Mouse (Mus musculus): ENCODE measurements around the gene Bbx. TPM values are rescaled to one million over a fixed set of nuclear protein-coding genes. Genes with fewer than 3 reads are reported as not detected.

The Bbx gene
- polyA plus RNA-seq, 1 experiment from 2014 or later, result 28.5 TPM

DNA sequence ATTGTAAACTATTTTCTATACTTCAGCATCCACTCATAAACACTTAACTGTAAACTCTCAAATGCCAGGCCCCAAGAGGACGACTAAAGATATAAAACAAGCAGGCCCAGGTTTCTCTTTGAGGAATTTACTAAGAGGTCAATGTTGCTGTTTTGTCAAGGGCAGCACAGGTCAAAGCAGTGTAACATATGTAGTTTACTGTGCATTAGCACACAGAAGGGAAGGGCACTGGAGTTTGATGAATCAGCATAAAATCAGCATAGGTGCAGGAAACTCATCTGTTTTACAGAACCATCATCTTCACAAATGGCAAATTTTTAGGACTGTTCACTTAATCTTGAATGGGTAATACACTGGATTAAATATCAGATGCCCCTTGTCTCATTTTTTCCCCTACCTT lies 205.9 kb downstream of the Bbx start:
- Histone ChIP-seq H3K36me3 (ENCODE audit: control insufficient read depth, insufficient read depth, low read length) (peaks cover 22% of the 10 kb centered on the region), H3K4me3 (ENCODE audit: low read depth, low read length) (no peak overlapping the region), H3K9ac (ENCODE audit: low read depth, low read length) (no peak overlapping the region), H3K27ac (replicated peaks; ENCODE audit: low read depth, low read length) (no peak overlapping the region), H3K4me1 (ENCODE audit: control insufficient read depth, insufficient read depth, low read length) (no peaks in the 10 kb centered on the region), H3K9me3 (ENCODE audit: control insufficient read depth, low read length) (no peaks in the 10 kb centered on the region), H3K4me2 (ENCODE audit: low read depth, low read length) (no peak overlapping the region), H3K27me3 (replicated peaks; ENCODE audit: control insufficient read depth, insufficient read depth, low read length) (no peaks in the 10 kb centered on the region)
- DNase-seq (ENCODE audit: low spot score), result no peak
- WGBS, result 55% methylated on average over 1 of the region's 1 CpGs
- ATAC-seq (ENCODE audit: low read depth), result no peak

DNA sequence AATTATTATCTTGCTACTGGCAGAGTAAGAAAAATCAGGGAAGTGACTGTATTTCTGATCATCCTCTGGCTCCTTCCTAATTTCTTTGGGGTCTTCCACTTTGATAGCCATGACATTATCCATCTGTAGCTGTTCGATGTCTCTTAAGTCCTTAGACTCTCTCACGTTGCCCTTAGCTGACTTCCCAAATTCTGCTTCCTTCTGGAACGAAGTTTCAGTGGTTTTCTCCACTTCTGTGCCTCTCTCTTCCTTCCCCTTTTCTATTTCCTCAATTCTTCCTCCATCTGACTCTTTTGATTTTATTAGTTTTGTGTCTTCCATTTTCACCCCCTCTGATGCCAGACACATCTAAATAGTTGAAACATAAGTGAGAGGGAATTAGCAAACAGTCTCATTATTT lies 207.2 kb downstream of the Bbx start:
- Histone ChIP-seq H3K4me2 (ENCODE audit: low read depth, low read length) (no peak overlapping the region), H3K27ac (replicated peaks; ENCODE audit: low read depth, low read length) (no peak overlapping the region), H3K4me1 (ENCODE audit: control insufficient read depth, insufficient read depth, low read length) (no peaks in the 10 kb centered on the region), H3K4me3 (ENCODE audit: low read depth, low read length) (no peak overlapping the region), H3K9me3 (ENCODE audit: control insufficient read depth, low read length) (no peaks in the 10 kb centered on the region), H3K27me3 (replicated peaks; ENCODE audit: control insufficient read depth, insufficient read depth, low read length) (no peaks in the 10 kb centered on the region), H3K9ac (ENCODE audit: low read depth, low read length) (no peak overlapping the region), H3K36me3 (ENCODE audit: control insufficient read depth, insufficient read depth, low read length) (peaks cover 26% of the 10 kb centered on the region)
- 91% methylated on average over 3 of the region's 3 CpGs for WGBS
- DNase-seq (ENCODE audit: low spot score), result no peak
- ATAC-seq (ENCODE audit: low read depth), result no peak

DNA sequence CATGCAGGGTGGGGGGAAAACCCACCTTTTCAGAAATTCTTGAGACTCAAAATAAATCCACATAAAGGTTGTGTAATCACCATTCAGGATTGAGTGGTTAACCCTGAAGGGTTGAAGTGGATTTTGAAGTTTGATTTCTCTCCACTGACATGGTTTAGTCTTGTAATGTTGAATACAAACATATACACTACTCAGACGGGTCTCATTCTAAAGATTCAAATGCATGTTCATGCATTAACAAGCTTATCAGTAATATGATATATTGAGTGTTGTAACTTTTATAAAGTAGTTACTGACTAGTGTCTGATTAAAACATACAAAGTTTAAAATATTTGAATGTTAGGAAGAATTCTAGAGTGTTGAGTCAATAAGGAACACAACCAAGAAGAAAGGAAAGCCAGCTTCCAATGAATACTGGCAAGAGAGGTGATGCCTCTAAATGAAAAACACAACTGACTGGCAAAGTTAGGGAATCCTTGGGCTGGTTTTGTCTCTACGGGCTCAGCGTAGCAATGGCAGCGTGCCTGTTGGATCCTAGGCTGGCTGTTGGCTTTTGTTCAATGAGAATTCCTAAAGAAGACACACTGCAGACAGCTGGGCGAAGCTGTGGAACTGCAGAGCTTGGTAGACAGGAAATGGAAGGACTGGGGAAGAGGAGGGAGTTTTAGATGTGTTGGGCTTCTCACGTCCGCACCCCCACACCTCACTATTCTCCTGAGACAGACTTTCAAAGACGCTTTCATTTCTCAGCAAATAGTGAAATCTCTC lies 211.3 kb downstream of the Bbx start:
- Histone ChIP-seq H3K36me3 (ENCODE audit: control insufficient read depth, insufficient read depth, low read length) (peaks cover 35% of the 10 kb centered on the region), H3K9me3 (ENCODE audit: control insufficient read depth, low read length) (no peaks in the 10 kb centered on the region), H3K4me2 (ENCODE audit: low read depth, low read length) (no peak overlapping the region), H3K27me3 (replicated peaks; ENCODE audit: control insufficient read depth, insufficient read depth, low read length) (no peaks in the 10 kb centered on the region), H3K4me3 (ENCODE audit: low read depth, low read length) (no peak overlapping the region), H3K4me1 (ENCODE audit: control insufficient read depth, insufficient read depth, low read length) (no peaks in the 10 kb centered on the region), H3K9ac (ENCODE audit: low read depth, low read length) (no peak overlapping the region), H3K27ac (replicated peaks; ENCODE audit: low read depth, low read length) (no peak overlapping the region)
- WGBS, result 72% methylated on average over 8 of the region's 8 CpGs
- DNase-seq (ENCODE audit: low spot score) (peak; percentile 63), ATAC-seq (ENCODE audit: low read depth) (no peak)

DNA sequence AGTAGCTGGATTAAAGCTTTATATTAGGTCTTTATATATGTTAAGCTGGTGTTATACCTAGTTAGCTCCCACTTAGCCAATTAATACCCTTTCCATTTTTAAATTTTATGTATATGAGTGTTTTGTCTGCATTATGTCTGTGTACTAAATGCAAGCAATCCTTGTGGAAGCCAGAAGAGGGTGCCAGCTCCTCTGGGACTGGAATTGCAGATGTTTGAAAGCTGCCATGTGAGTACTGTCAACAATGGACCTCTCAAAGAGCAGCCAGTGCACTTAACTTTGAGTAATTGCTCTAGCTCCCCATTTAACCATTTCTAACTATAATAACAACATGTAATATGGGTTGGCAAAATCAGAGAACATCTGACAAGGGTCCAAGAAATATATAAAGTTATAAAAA lies 215.1 kb downstream of the Bbx start:
- H3K4me3 ChIP-seq (ENCODE audit: low read depth, low read length), result no peak overlapping the region

DNA sequence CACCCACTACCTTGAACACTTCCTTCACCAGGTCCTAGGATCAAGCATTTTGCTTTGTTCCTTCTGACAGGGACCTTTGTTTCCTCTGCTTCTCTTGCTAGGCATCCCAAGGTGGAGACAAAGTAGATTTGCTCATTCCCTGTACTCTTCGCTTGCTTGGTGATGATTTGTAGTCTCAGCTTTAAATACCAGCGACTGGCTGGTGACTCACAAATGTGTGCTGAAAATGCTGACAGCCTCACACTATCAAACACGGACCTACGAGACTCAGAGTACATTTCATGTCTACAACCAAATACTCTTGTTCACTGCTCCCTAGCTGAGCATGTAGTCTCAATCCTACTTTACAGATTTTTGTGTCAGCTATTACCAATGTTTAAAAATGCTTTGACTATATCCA lies 220.5 kb downstream of the Bbx start:
- Histone ChIP-seq H3K9me3 (ENCODE audit: control insufficient read depth, low read length) (no peaks in the 10 kb centered on the region), H3K27ac (replicated peaks; ENCODE audit: low read depth, low read length) (no peak overlapping the region), H3K4me1 (ENCODE audit: control insufficient read depth, insufficient read depth, low read length) (no peaks in the 10 kb centered on the region), H3K36me3 (ENCODE audit: control insufficient read depth, insufficient read depth, low read length) (peaks cover 8% of the 10 kb centered on the region; the same call in 1 of the 2 replicates), H3K9ac (ENCODE audit: low read depth, low read length) (no peak overlapping the region), H3K27me3 (replicated peaks; ENCODE audit: control insufficient read depth, insufficient read depth, low read length) (no peaks in the 10 kb centered on the region), H3K4me2 (ENCODE audit: low read depth, low read length) (no peak overlapping the region), H3K4me3 (ENCODE audit: low read depth, low read length) (no peak overlapping the region)
- DNase-seq (ENCODE audit: low spot score) (no peak), ATAC-seq (ENCODE audit: low read depth) (no peak)
- 92% methylated on average over 4 of the region's 4 CpGs for WGBS

More for the DNA sequence above, 215.1 kb downstream of the Bbx start:
- ATAC-seq (ENCODE audit: low read depth) (no peak), DNase-seq (ENCODE audit: low spot score) (no peak)
- H3K36me3 ChIP-seq (ENCODE audit: control insufficient read depth, insufficient read depth, low read length), result peaks cover 13% of the 10 kb centered on the region; the same call in 1 of the 2 replicates
- no peak overlapping the region for H3K4me2 ChIP-seq (ENCODE audit: low read depth, low read length)
- H3K27me3 ChIP-seq (replicated peaks; ENCODE audit: control insufficient read depth, insufficient read depth, low read length), result no peaks in the 10 kb centered on the region
- no peak overlapping the region for H3K27ac ChIP-seq (replicated peaks; ENCODE audit: low read depth, low read length)
- H3K4me1 ChIP-seq (ENCODE audit: control insufficient read depth, insufficient read depth, low read length), result no peaks in the 10 kb centered on the region
- no peaks in the 10 kb centered on the region for H3K9me3 ChIP-seq (ENCODE audit: control insufficient read depth, low read length)
- H3K9ac ChIP-seq (ENCODE audit: low read depth, low read length), result no peak overlapping the region

DNA sequence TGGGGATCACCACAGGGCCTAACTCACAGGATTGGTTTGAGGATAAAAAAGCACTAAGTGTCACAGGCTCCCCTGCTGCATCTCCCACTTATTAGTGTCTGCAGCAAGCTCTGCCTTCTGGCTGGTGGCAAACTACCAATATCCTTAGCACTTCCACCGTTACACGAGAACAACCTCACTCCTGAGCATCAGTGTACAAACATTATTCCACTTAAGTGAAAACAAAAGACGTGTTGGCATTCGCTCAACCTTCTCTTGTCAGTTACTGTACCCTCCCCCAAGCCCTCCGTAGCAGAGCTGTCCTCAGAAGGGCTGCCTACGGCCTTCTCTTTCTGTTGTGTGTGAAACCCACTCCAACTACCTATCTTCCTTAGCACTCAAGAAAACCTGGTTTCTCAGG lies 221.0 kb downstream of the Bbx start:
- DNase-seq (ENCODE audit: low spot score) (no peak), ATAC-seq (ENCODE audit: low read depth) (no peak)
- Histone ChIP-seq H3K27me3 (replicated peaks; ENCODE audit: control insufficient read depth, insufficient read depth, low read length) (no peaks in the 10 kb centered on the region), H3K4me2 (ENCODE audit: low read depth, low read length) (no peak overlapping the region), H3K9me3 (ENCODE audit: control insufficient read depth, low read length) (no peaks in the 10 kb centered on the region), H3K4me1 (ENCODE audit: control insufficient read depth, insufficient read depth, low read length) (no peaks in the 10 kb centered on the region), H3K9ac (ENCODE audit: low read depth, low read length) (no peak overlapping the region), H3K36me3 (ENCODE audit: control insufficient read depth, insufficient read depth, low read length) (peaks cover 8% of the 10 kb centered on the region; the same call in 1 of the 2 replicates), H3K4me3 (ENCODE audit: low read depth, low read length) (no peak overlapping the region), H3K27ac (replicated peaks; ENCODE audit: low read depth, low read length) (no peak overlapping the region)
- 64% methylated on average over 6 of the region's 6 CpGs for WGBS

DNA sequence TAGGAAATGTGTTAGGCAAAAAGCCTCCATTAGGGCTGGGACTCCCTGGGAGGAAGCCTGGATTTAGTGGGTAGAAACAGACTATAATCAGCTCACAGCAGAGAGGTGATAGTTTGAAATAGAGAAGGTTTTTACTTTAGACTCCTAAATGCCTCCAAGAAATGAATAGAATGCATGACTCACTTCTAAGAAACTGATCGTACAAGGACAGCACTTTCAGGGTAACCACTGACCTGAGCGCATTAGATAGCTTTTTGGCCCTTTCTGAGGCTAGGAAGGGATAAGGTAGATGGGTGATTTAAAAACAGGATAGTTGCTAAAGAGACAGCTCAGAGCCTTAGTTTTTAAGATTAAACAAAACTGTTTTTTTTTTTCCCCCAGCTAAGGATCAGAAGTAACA lies 221.4 kb downstream of the Bbx start:
- Histone ChIP-seq H3K4me3 (ENCODE audit: low read depth, low read length) (no peak overlapping the region), H3K27ac (replicated peaks; ENCODE audit: low read depth, low read length) (no peak overlapping the region), H3K4me1 (ENCODE audit: control insufficient read depth, insufficient read depth, low read length) (no peaks in the 10 kb centered on the region), H3K27me3 (replicated peaks; ENCODE audit: control insufficient read depth, insufficient read depth, low read length) (no peaks in the 10 kb centered on the region), H3K36me3 (ENCODE audit: control insufficient read depth, insufficient read depth, low read length) (peaks cover 8% of the 10 kb centered on the region; the same call in 1 of the 2 replicates), H3K9me3 (ENCODE audit: control insufficient read depth, low read length) (no peaks in the 10 kb centered on the region), H3K9ac (ENCODE audit: low read depth, low read length) (no peak overlapping the region), H3K4me2 (ENCODE audit: low read depth, low read length) (no peak overlapping the region)
- 87% methylated on average over 2 of the region's 2 CpGs for WGBS
- ATAC-seq (ENCODE audit: low read depth) (no peak), DNase-seq (ENCODE audit: low spot score) (no peak)

DNA sequence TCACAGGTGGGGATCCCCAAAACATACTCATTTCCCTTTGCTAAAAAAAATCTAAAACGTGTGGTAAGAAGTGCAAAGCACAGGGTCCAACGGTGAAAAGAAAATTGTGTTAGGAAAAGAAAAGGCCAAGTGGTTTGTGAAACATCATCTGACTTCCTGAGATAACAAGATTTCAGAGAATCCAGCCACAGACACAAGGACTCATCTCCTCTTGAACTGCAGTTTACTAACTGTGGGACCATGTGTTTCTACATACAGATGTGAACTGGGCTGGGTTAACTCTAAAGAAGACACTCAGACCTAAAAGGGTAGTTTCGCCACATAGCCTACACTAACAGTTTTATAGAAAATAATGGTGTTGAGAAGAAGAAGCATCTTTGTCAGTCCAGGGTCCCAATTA lies 227.2 kb downstream of the Bbx start:
- ATAC-seq (ENCODE audit: low read depth), result no peak
- 85% methylated on average over 3 of the region's 3 CpGs for WGBS
- no peak overlapping the region for H3K9ac ChIP-seq (ENCODE audit: low read depth, low read length)

DNA sequence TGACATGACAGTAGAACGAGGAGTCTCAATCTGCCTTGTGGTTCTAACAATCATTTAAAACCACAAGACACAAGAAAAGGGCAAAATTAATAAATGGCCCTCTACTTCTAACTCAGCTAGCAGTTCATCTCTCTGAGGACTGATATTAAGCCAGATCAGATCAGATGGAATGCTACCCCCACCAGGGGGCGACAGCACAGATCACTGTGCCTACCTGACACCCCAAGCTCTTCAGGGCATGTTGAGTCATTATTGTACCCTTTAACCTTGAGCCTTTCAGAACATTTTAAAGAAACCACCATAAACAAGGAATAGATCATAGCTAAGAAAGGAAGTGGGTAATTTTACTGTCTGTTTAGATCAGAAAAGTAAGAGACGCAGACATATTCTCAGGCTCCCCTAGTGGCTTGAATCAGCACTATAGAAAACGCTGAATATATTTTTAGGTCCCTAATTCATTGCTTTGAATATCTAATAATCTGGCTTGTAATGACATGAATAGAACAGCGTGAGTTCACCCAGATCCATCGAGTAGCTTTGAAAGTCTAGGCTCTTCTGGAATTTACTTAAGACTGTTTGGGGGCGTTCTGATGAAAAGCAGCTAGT lies 230.5 kb downstream of the Bbx start:
- Histone ChIP-seq H3K4me1 (ENCODE audit: control insufficient read depth, insufficient read depth, low read length) (no peaks in the 10 kb centered on the region), H3K4me2 (ENCODE audit: low read depth, low read length) (no peak overlapping the region), H3K9me3 (ENCODE audit: control insufficient read depth, low read length) (no peaks in the 10 kb centered on the region), H3K4me3 (ENCODE audit: low read depth, low read length) (no peak overlapping the region), H3K27ac (replicated peaks; ENCODE audit: low read depth, low read length) (no peak overlapping the region), H3K9ac (ENCODE audit: low read depth, low read length) (no peak overlapping the region), H3K36me3 (ENCODE audit: control insufficient read depth, insufficient read depth, low read length) (peaks cover 31% of the 10 kb centered on the region), H3K27me3 (replicated peaks; ENCODE audit: control insufficient read depth, insufficient read depth, low read length) (no peaks in the 10 kb centered on the region)
- ATAC-seq (ENCODE audit: low read depth) (peak; percentile 44; the same call in 1 of the 2 replicates), DNase-seq (ENCODE audit: low spot score) (no peak)
- 82% methylated on average over 7 of the region's 7 CpGs for WGBS

More for the DNA sequence above, 227.2 kb downstream of the Bbx start:
- Histone ChIP-seq H3K27ac (replicated peaks; ENCODE audit: low read depth, low read length) (no peak overlapping the region), H3K27me3 (replicated peaks; ENCODE audit: control insufficient read depth, insufficient read depth, low read length) (no peaks in the 10 kb centered on the region), H3K4me3 (ENCODE audit: low read depth, low read length) (no peak overlapping the region), H3K36me3 (ENCODE audit: control insufficient read depth, insufficient read depth, low read length) (peaks cover 24% of the 10 kb centered on the region), H3K4me2 (ENCODE audit: low read depth, low read length) (no peak overlapping the region), H3K4me1 (ENCODE audit: control insufficient read depth, insufficient read depth, low read length) (no peaks in the 10 kb centered on the region), H3K9me3 (ENCODE audit: control insufficient read depth, low read length) (no peaks in the 10 kb centered on the region)
- DNase-seq (ENCODE audit: low spot score), result no peak
